Mouse (Mus musculus) E14TG2a.4 (cell line): Measurements from ENCODE around the gene Itpr2.

Source experiments
- CTCF ChIP-seq: conservative IDR thresholded peaks from 2 replicates; pipeline ENCODE4 v1.5.1; 2014; ENCODE audit warnings: low read length
- POU5F1 ChIP-seq: IDR thresholded peaks from 2 replicates; pipeline ENCODE4 v1.6.1; 2014; ENCODE audit warnings: low read length, borderline replicate concordance

DNA sequence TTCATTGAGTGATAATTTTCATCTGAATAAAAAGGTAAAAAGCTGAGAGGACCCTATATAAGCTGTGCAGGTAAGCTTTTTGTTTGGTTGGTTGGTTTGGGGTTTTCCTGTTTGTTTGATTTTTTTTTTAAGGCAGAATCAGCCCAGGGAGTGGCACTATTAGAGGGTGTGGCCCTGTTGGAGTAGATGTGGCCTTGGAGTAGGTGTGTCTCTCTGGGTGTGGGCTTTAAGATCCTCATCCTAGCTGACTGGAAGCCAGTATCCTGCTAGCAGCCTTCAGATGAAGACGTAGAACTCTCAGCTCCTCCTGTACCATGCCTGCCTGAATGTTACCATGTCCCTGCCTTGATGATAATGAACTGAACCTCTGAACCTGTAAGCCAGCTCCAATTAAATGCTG lies 254.1 kb downstream of the Itpr2 start:
- TF ChIP-seq CTCF, result no peak
- no peak for TF ChIP-seq POU5F1
